Mouse (Mus musculus): ENCODE results near the gene Pax7.

- TF ChIP-seq CTCF (IDR thresholded peaks at IDR 0.05; ENCODE audit: low read depth, low read length) (no peak), POLR2A (IDR thresholded peaks at IDR 0.05; ENCODE audit: extremely low read depth, insufficient read depth, low read length) (no peak)
These were observed 2.9 kb upstream of the Pax7 start for GRCm38 (mm10) chr4:139836196-139836595.
